Mouse (Mus musculus): ENCODE data around the gene Ppp1r15a. TPM values are rescaled to one million over a fixed set of nuclear protein-coding genes. Genes with fewer than 3 reads are reported as not detected.

The Ppp1r15a gene
- 60.5 and 214 TPM in 2 replicates for polyA plus RNA-seq (2012; ENCODE audit: low replicate concordance)

GRCm38 (mm10) chr7:45525809-45526473 is at the start of gene Ppp1r15a, which contains the start of gene Plekha4:
Gene Ppp1r15a (minus strand): TSS chr7:45526268.
Gene Plekha4 (plus strand): TSS chr7:45526330.

GRCm38 (mm10) chr7:45570103-45570741 is 44.2 kb upstream of the Ppp1r15a start, which contains the start of gene Bcat2:
Gene Bcat2 (plus strand): TSS chr7:45570153.

GRCm38 (mm10) chr7:45554744-45555143 is 28.7 kb upstream of the Ppp1r15a start, which contains the start of gene Hsd17b14:
Gene Hsd17b14 (plus strand): TSS chr7:45554893.

GRCm38 (mm10) chr7:45509912-45510787 is 15.9 kb downstream of the Ppp1r15a start, which contains the start of gene Nucb1:
Gene Nucb1 (minus strand): TSS chr7:45510406.

GRCm38 (mm10) chr7:45488293-45489204 is 37.5 kb downstream of the Ppp1r15a start, which contains the start of gene Dhdh:
Gene Dhdh (minus strand): TSS chr7:45488805.

GRCm38 (mm10) chr7:45486761-45487415 is 39.2 kb downstream of the Ppp1r15a start, which contains the start of gene Gm45808:
Gene Gm45808 (minus strand): TSS chr7:45486811.

GRCm38 (mm10) chr7:45481374-45481927 is 44.6 kb downstream of the Ppp1r15a start, which contains the start of gene Tulp2:
Gene Tulp2 (plus strand): TSS chr7:45481877.

Other genes starting within 250 kb of the Ppp1r15a start
- 0.34 and 0.58 TPM in 2 replicates for gene Slc6a21, start 248.8 kb downstream of the Ppp1r15a start, polyA plus RNA-seq (2012; ENCODE audit: low replicate concordance)
- 6.9 and 12.1 TPM in 2 replicates for gene Trpm4, start 192.5 kb downstream of the Ppp1r15a start, polyA plus RNA-seq (2012; ENCODE audit: low replicate concordance)
- not detected in 2 replicates for gene Hrc, start 191.0 kb downstream of the Ppp1r15a start, polyA plus RNA-seq (2012; ENCODE audit: low replicate concordance)
- 0.28 and 2.0 TPM in 2 replicates for gene Ppfia3, start 159.2 kb downstream of the Ppp1r15a start, polyA plus RNA-seq (2012; ENCODE audit: low replicate concordance)
- gene Lin7b, start 155.7 kb downstream of the Ppp1r15a start, polyA plus RNA-seq (2012; ENCODE audit: low replicate concordance), result 0.53 TPM in 1 of 2 replicates, not detected in the other
- gene Snrnp70, start 130.5 kb downstream of the Ppp1r15a start, polyA plus RNA-seq (2012; ENCODE audit: low replicate concordance), result 628 and 1,029 TPM in 2 replicates
- not detected in 2 replicates for gene Kcna7, start 120.6 kb downstream of the Ppp1r15a start, polyA plus RNA-seq (2012; ENCODE audit: low replicate concordance)
- 0.08 and 0.28 TPM in 2 replicates for gene Ntf5, start 112.6 kb downstream of the Ppp1r15a start, polyA plus RNA-seq (2012; ENCODE audit: low replicate concordance)
- gene Lhb, start 105.4 kb downstream of the Ppp1r15a start, polyA plus RNA-seq (2012; ENCODE audit: low replicate concordance), result not detected in 2 replicates
- 15.9 and 25.8 TPM in 2 replicates for gene Gys1, start 91.4 kb downstream of the Ppp1r15a start, polyA plus RNA-seq (2012; ENCODE audit: low replicate concordance)
- 87.7 and 154 TPM in 2 replicates for gene Ruvbl2, start 88.2 kb downstream of the Ppp1r15a start, polyA plus RNA-seq (2012; ENCODE audit: low replicate concordance)
- gene Ftl1, start 66.4 kb downstream of the Ppp1r15a start, polyA plus RNA-seq (2012; ENCODE audit: low replicate concordance), result 6,376 and 13,145 TPM in 2 replicates
- 173 and 185 TPM in 2 replicates for gene Bax, start 59.4 kb downstream of the Ppp1r15a start, polyA plus RNA-seq (2012; ENCODE audit: low replicate concordance)
- gene Tulp2, start 44.4 kb downstream of the Ppp1r15a start, polyA plus RNA-seq (2012; ENCODE audit: low replicate concordance), result not detected in 2 replicates
- not detected in 2 replicates for gene Gm45808, start 39.5 kb downstream of the Ppp1r15a start, polyA plus RNA-seq (2012; ENCODE audit: low replicate concordance)
- 0.81 and 2.1 TPM in 2 replicates for gene Dhdh, start 37.5 kb downstream of the Ppp1r15a start, polyA plus RNA-seq (2012; ENCODE audit: low replicate concordance)
- 224 and 245 TPM in 2 replicates for gene Nucb1, start 15.9 kb downstream of the Ppp1r15a start, polyA plus RNA-seq (2012; ENCODE audit: low replicate concordance)
- gene Plekha4, start 62 bp upstream of the Ppp1r15a start, polyA plus RNA-seq (2012; ENCODE audit: low replicate concordance), result 0.77 and 1.2 TPM in 2 replicates
- 0.28 and 0.90 TPM in 2 replicates for gene Hsd17b14, start 28.6 kb upstream of the Ppp1r15a start, polyA plus RNA-seq (2012; ENCODE audit: low replicate concordance)
- gene Bcat2, start 43.9 kb upstream of the Ppp1r15a start, polyA plus RNA-seq (2012; ENCODE audit: low replicate concordance), result 14.0 and 38.4 TPM in 2 replicates
- gene Fgf21, start 89.2 kb upstream of the Ppp1r15a start, polyA plus RNA-seq (2012; ENCODE audit: low replicate concordance), result 0.17 TPM in 1 of 2 replicates, not detected in the other
- 0.18 and 0.93 TPM in 2 replicates for gene Fut1, start 91.0 kb upstream of the Ppp1r15a start, polyA plus RNA-seq (2012; ENCODE audit: low replicate concordance)
- gene Izumo1, start 95.5 kb upstream of the Ppp1r15a start, polyA plus RNA-seq (2012; ENCODE audit: low replicate concordance), result 0.25 and 0.31 TPM in 2 replicates
- gene Rasip1, start 101.2 kb upstream of the Ppp1r15a start, polyA plus RNA-seq (2012; ENCODE audit: low replicate concordance), result 3.0 and 3.6 TPM in 2 replicates
- gene Mamstr, start 113.7 kb upstream of the Ppp1r15a start, polyA plus RNA-seq (2012; ENCODE audit: low replicate concordance), result 0.20 and 0.42 TPM in 2 replicates
- gene Fut2, start 140.1 kb upstream of the Ppp1r15a start, polyA plus RNA-seq (2012; ENCODE audit: low replicate concordance), result not detected in 2 replicates
- gene Ntn5, start 157.8 kb upstream of the Ppp1r15a start, polyA plus RNA-seq (2012; ENCODE audit: low replicate concordance), result 1.4 and 3.5 TPM in 2 replicates
- 0.18 and 0.44 TPM in 2 replicates for gene Sec1, start 168.1 kb upstream of the Ppp1r15a start, polyA plus RNA-seq (2012; ENCODE audit: low replicate concordance)
- gene Car11, start 173.6 kb upstream of the Ppp1r15a start, polyA plus RNA-seq (2012; ENCODE audit: low replicate concordance), result 1.5 and 3.9 TPM in 2 replicates
- 18.0 and 48.2 TPM in 2 replicates for gene Dbp, start 178.8 kb upstream of the Ppp1r15a start, polyA plus RNA-seq (2012; ENCODE audit: low replicate concordance)
- 7,990 and 13,125 TPM in 2 replicates for gene Rpl18, start 189.2 kb upstream of the Ppp1r15a start, polyA plus RNA-seq (2012; ENCODE audit: low replicate concordance)
- 102 and 136 TPM in 2 replicates for gene Sphk2, start 191.7 kb upstream of the Ppp1r15a start, polyA plus RNA-seq (2012; ENCODE audit: low replicate concordance)
- 0.07 and 0.22 TPM in 2 replicates for gene Fam83e, start 194.9 kb upstream of the Ppp1r15a start, polyA plus RNA-seq (2012; ENCODE audit: low replicate concordance)
- gene Spaca4, start 199.5 kb upstream of the Ppp1r15a start, polyA plus RNA-seq (2012; ENCODE audit: low replicate concordance), result not detected in 2 replicates

Data from hematopoietic multipotent progenitor cell, adult 10-12 weeks (in vitro differentiated cells).